Mouse (Mus musculus) thymus, postnatal 25 days (tissue): ENCODE measurements at regions not wholly inside any gene's neighbourhood (a gene's known extent, or its start where the extent isn't known, plus 50 kb on each side); places are given as distances from the start of the nearest gene placed in this dataset.

Experiments used
- DNase-seq: peaks from one replicate; pipeline ENCODE4 v3.0.0; 2022

GRCm38 (mm10) chr14:9338220-9338619 is 672.2 kb upstream of the 4930452B06Rik start:
- DNase-seq = no peak

- DNase-seq = no peak
These were observed 671.1 kb upstream of the 4930452B06Rik start for GRCm38 (mm10) chr14:9337107-9337506.

DNA sequence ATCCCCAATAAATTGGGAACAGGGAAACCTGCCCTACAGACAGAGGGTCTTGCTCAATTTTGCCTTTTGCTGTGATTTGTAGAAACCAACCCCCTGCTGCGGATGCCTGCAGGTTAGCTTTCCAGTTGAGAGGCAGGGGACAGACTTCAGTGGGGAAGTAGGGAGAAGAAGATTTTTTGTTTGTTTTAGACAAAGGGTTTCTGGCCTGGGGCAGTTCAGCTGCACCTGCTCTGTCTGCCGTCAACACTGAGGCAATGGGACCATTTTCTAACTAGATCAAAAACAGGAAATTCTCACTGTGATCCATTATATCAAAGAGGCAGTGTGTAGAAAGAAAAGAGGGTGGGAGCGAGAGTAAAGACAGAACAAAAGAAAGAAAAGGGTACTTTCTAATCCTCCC is 665.6 kb upstream of the 4930452B06Rik start:
- no peak for DNase-seq

- no peak for DNase-seq
These were observed 664.7 kb upstream of the 4930452B06Rik start for GRCm38 (mm10) chr14:9330767-9331166.

DNA sequence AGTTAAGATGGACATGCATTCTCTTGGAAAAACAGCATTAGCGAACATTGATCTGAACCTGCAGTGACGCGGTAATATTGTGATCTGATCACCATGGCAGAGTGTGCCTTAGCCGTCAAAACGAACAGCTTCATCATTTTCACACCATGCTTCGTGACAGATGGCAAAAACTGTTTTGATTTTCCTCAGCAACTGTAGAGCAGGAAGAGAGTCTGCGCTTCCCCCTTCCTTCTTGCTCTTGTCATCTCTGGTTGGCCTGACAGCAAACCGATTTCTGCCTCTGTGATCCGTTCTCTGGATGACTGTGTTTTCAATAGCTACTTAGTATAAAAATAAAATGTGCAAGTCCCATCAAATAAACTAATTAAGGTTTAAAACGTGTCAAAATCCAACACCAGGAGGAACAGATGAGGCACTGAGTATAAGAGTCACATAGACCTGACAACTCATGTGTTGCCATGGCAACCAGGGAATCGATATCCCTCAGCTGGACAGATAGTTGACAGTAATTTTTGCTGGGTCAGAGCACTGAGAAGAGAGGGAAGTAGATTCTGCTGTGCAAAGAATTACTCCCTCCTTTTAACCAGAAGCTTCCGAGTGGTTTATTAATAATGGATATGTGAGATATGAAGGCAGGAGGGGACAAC is 663.9 kb upstream of the 4930452B06Rik start:
- no peak for DNase-seq

DNA sequence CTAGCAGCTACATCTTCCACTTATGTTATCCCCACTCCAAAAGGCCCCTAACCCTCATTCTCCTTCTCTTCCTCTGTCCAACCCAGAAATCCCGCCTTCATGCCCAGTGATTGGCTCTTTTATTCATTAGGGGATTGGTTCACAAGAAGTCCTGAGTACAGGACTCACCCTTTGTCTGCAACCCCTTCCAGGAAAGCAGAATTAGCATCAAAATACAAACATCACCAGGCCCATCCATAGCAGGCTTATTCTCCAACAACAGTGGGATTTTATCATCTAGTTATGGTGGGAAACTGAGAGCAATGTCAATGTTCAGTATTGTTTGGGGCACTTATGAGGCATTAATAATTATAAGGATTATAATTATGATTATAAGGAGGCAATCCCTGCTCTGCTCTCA is 661.3 kb upstream of the 4930452B06Rik start:
- DNase-seq = no peak

GRCm38 (mm10) chr14:9319842-9320241 is 653.8 kb upstream of the 4930452B06Rik start:
- no peak for DNase-seq

GRCm38 (mm10) chr14:9318796-9319465 is 652.9 kb upstream of the 4930452B06Rik start:
- no peak for DNase-seq

GRCm38 (mm10) chr14:9315224-9315623 is 649.2 kb upstream of the 4930452B06Rik start:
- no peak for DNase-seq

DNA sequence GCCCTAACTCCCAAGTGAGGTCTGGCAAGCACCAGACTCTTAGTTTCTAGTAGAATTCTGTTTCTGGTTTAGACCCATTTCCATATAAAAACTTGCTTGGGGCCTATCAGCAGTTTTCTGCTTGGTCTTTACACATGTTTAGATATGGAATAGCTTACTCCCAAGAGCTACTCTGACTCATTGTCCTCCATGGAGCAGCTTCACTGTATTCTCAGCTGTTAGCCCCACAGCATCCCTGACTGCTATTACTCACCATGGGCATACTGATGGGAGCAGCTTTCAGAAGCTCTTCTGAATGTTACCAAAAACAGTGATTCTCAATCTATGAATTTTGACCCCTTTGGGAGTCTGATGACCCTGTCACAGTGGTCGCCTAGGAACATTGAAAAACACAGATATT is 630.1 kb upstream of the 4930452B06Rik start:
- no peak for DNase-seq

- no peak for DNase-seq
These were observed 628.5 kb upstream of the 4930452B06Rik start for GRCm38 (mm10) chr14:9294555-9294954.

- no peak for DNase-seq
These were observed 622.1 kb upstream of the 4930452B06Rik start for GRCm38 (mm10) chr14:9288103-9288502.

- DNase-seq = no peak
These were observed 619.6 kb upstream of the 4930452B06Rik start for GRCm38 (mm10) chr14:9285606-9286002.

DNA sequence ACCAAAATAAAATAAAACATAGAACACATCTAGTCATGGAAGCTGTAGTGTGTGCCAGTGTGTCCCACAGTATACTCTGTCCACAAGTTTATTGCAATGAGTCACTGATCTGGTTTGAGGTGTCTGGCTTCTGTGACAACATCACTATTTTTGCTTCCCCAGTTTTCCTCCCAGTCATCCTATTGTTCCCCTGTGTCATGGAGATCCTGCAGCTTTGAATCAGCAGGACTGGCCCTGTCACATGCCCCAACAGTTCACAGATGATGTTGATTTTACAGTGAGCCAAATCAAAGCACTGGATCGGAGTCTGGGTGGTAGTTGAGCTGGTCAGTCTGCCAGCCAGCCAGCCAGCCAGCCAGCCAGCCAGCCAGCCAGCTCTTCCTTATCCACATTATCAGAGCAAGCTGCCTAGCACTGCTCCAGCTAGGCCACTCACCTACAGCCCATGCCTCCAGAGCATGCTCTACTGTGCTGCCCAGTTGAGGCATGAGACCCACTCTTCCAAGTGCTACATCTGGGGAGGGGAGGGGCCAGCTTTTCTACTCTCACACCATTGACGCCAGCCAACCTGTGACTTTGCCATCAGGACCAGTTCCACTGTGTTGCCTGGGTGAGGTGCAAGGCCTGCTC is 619.1 kb upstream of the 4930452B06Rik start:
- DNase-seq = no peak

GRCm38 (mm10) chr14:9267282-9268091 is 601.4 kb upstream of the 4930452B06Rik start:
- DNase-seq = no peak

- no peak for DNase-seq
These were observed 586.0 kb upstream of the 4930452B06Rik start for GRCm38 (mm10) chr14:9252017-9252416.

DNA sequence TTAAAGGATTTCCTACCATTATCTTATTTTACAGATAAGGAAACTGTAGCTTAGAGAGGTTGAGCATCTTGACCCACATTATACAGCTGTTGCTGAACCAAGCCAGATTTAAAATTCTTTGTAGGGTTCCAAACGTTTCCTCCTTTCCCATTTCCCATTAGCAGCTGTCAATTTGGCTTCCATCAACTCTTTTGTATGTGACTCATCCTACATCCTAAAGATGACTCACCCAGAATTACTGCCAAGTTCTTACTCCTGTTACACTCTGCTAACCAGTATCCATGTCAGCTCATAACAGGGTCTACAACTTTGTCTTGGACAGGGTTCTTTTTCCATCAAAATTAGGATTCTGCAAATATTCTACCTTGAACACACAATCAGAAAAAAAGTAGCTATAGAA is 579.2 kb upstream of the 4930452B06Rik start:
- DNase-seq = no peak

- no peak for DNase-seq
These were observed 577.3 kb upstream of the 4930452B06Rik start for GRCm38 (mm10) chr14:9243336-9243735.

GRCm38 (mm10) chr14:9242118-9242517 is 576.1 kb upstream of the 4930452B06Rik start:
- no peak for DNase-seq

- DNase-seq = no peak
These were observed 561.6 kb upstream of the 4930452B06Rik start for GRCm38 (mm10) chr14:9227670-9228069.

DNA sequence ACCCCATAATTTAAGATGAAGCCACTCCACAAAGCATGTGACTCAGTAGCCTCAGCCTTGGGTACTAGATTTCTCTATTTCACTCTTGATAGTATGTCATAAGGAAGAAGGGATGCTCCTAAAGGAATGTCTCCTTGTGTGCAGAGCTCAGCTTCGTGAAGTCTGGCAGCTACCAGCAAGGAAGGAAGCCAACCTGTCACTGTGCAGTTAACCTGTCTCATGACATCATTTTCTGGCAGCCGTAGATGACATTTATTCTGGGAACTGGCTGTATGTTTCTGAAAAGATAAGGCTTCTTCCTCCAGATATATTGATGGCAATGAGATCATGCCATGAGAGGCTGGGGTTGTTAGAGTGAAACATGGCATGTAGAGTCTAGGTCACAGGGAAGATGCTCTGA is 534.2 kb upstream of the 4930452B06Rik start:
- no peak for DNase-seq

DNA sequence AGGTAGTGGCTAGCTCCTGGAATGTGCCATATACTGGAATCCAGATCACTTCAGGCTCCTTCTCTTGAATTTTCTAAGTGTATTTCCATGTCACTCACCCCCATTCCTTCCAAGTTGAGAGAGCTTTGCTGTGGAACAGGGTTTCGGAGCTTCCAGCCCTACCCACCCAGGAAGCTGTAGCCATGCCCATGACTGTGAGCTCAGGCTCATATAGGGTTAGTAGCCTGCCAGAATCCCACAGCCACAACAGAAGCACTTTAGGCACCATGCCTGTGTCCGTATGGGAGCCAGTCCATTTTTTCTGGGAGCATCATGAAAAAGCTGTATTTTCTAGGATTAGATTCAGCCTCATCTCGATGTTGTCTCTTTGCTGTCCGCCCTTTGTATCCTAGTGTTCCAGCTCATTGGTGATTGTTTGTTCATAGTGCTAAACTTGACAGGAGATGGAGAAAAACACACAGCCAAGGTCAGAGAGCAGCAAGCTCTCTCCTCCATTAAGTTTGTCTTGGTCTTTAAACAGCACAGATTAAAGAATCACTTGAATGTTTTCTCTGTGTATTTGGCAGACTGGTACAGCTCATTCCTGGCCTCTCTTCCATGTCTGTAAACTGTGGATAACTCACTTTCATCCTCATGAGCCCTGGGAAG is 526.2 kb upstream of the 4930452B06Rik start:
- no peak for DNase-seq

DNA sequence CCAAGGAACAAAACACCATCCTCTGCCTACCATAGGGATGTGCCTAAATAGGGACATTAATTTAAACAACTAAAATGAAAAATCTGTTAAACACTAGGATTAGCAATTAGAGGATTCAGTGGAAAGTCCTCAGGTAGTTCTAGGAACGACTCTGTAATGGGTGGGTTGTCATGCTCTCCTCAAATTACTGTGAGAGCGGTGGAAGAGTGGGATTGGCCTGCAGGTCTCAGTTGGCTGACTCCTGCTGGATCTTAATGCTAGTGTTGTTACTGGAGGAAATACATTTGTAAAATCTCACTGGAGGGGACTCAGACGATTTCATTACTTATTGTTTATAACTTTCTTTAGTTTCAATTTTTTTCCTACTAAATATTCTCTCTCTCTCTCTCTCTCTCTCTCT is 525.6 kb upstream of the 4930452B06Rik start:
- no peak for DNase-seq
